Mouse (Mus musculus) bone marrow, adult 2 months (tissue): ENCODE results near the gene Trpm4. TPM values are rescaled to one million over a fixed set of nuclear protein-coding genes. Genes with fewer than 3 reads are reported as not detected.
A peak's percentile ranks its signal among the peaks of the same experiment; 100 is the strongest.
"Not testable (repeated sequence)": the region's sequence is repeated elsewhere in the genome, so short reads cannot be mapped to it uniquely, and the experiment has no call there.

Experiments
- H3K27ac ChIP-seq: fragments of 200-500 bp; 2 replicates; pipeline ENCODE4 v1.5.1; 2012; ENCODE audit warnings: low read depth, mild to moderate bottlenecking, control low read depth, inconsistent platforms, low read length; ENCODE audit not compliant: control insufficient read depth, poor library complexity, insufficient read depth
- H3K4me1 ChIP-seq: fragments of 200-500 bp; 2 replicates; pipeline ENCODE4 v1.6.1; 2011; ENCODE audit warnings: low read length; ENCODE audit not compliant: control insufficient read depth, insufficient read depth
- H3K4me3 ChIP-seq: fragments of 200-500 bp; replicated peaks from 2 replicates; pipeline ENCODE3; 2011; ENCODE audit warnings: mild to moderate bottlenecking, low read depth, low read length, control low read depth; ENCODE audit not compliant: control insufficient read depth
- CTCF ChIP-seq: fragments of 200-500 bp; IDR thresholded peaks from 2 replicates; pipeline ENCODE4 v1.5.1; 2011; ENCODE audit warnings: low read length, control low read depth; ENCODE audit not compliant: control insufficient read depth, insufficient read depth
- POLR2A ChIP-seq: fragments of 200-500 bp; IDR thresholded peaks from 2 replicates; pipeline ENCODE4 v1.6.1; 2011; ENCODE audit warnings: low read depth, mild to moderate bottlenecking, control low read depth, low read length, borderline replicate concordance; ENCODE audit not compliant: control insufficient read depth
- WGBS: fragments of 180-500 bp; shearing (Covaris S2); methylation state at CpG from one replicate; pipeline ENCODE4 v1.1.7; 2018; 5-methylcytosine and 5-hydroxymethylcytosine counted together
- polyA plus RNA-seq: library from polyadenylated mRNA; stranded (reverse); fragments of >200 nt; gene quantifications from 2 replicates; pipeline ENCODE4 v1.2.4, GENCODE M21; 2011; ENCODE audit warnings: low replicate concordance; ENCODE audit not compliant: missing spikeins, insufficient read depth, insufficient read length

The Trpm4 gene
- polyA plus RNA-seq, 1 experiment, result 3.9 TPM

DNA sequence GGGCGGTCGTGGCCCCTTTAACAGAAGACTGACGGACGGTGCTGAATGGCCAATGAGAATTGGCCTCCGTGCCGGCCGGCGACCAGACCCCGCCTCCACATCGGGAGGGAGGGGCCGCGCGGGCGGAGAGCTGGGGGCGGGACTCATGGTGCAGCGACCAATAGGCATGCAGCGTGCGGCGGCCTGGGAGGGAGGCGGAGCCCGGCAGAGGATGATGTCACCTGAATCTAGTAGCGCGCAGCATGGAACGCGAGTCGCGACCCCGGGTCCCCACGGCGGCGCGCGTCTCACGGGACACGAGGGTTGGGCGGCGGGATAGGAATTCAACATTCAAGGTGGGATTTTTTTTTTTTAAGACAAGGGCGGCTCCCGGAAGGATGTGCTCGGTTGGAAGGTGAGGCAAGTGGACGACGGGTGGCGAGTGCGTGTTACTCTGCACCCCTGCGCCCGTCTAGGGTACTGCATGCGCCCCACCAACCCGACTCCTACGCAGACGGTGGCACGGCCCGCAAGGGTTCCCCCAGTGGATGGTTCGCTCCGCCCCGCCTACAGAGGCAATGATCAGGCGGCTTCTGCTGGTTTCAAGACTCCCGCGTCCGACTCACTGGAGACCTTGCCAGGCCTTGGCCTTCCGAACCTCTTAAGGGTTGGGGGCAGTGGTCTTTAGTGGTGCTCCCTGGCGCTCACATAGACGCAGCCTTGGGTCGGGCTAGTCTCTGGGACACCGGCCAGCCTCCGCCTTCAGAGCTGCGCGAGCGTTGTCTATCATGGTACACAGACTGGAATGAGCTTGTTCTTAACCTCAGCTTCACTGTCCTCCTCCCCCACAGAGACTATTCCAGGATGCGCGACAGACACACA is 33.7 kb upstream of the Trpm4 start:
- Histone ChIP-seq H3K4me3 (peak overlapping the region; percentile 71), H3K27ac (0 out of 2 replicates have a peak overlapping the region, but pooled peaks have one; percentile 27), H3K4me1 (no peaks in the 10 kb centered on the region; the same call in 1 of the 2 replicates)
- TF ChIP-seq CTCF (peak; percentile 70), POLR2A (peak; percentile 20; the same call in 1 of the 2 replicates)
- WGBS, result 1% methylated on average over 70 of the region's 70 CpGs

DNA sequence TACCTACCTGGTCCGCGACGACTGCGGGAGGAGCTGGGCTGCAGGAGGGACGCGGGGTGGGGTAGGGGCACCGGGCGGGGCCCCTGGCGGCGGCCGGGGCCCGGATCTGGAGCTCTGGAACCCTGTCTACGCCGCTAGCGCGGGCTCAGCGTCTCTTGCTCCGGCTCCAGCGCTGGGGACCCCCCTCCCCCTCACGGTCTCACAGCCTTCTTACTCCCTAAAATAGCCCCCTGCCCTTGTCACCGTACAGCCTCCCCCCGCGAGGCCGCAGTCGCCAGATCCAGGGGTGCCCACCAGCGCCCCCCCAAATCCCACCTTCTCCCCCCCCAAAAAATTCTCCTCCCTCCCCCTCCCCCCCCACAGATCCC is 33.1 kb upstream of the Trpm4 start, which contains the start of gene Ppfia3:
Ppfia3 (minus strand) TSS at position 368 of the 368 bp plus-strand sequence.
- Histone ChIP-seq H3K27ac (0 out of 2 replicates have a peak within 1 kb of the TSS, but pooled peaks have one; percentile 27), H3K4me3 (peak within 1 kb of the TSS; percentile 71), H3K4me1 (no peaks in the 10 kb centered on the region; the same call in 1 of the 2 replicates)
- TF ChIP-seq CTCF, result no peak
- TF ChIP-seq POLR2A, result no peak
- WGBS, result under 1% methylated on average over 25 of the region's 26 CpGs

GRCm38 (mm10) chr7:45365742-45366651 is 32.4 kb upstream of the Trpm4 start:
- WGBS, result 13% methylated on average over 35 of the region's 35 CpGs
- TF ChIP-seq POLR2A (no peak), CTCF (no peak)

DNA sequence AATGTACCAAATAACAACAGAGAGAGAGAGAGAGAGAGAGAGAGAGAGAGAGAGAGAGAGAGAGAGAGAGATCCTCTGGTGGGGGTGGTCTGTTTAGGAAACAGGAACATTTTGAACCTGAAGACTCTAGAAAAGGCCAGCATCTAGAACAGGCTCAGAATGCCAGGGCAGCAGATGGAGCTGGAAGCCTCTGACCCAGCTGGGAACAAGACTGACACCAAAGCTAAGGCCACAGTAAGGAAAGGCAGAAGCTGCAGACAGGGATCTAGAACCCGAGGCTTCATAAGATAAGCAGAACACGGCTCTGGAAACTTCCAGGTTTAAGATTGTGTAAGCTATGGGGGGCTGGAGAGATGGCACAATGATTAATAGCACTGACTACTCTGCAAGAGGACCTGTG is 30.4 kb upstream of the Trpm4 start:
- WGBS, result 34% methylated on average over 2 of the region's 2 CpGs
- no peak for TF ChIP-seq POLR2A
- no peaks in the 10 kb centered on the region for H3K4me1 ChIP-seq
- no peak overlapping the region for H3K4me3 ChIP-seq
- H3K27ac ChIP-seq, result no peak overlapping the region

More at GRCm38 (mm10) chr7:45365742-45366651, 32.4 kb upstream of the Trpm4 start:
- Histone ChIP-seq H3K4me1 (no peaks in the 10 kb centered on the region; the same call in 1 of the 2 replicates), H3K27ac (no peak overlapping the region), H3K4me3 (no peak overlapping the region)

DNA sequence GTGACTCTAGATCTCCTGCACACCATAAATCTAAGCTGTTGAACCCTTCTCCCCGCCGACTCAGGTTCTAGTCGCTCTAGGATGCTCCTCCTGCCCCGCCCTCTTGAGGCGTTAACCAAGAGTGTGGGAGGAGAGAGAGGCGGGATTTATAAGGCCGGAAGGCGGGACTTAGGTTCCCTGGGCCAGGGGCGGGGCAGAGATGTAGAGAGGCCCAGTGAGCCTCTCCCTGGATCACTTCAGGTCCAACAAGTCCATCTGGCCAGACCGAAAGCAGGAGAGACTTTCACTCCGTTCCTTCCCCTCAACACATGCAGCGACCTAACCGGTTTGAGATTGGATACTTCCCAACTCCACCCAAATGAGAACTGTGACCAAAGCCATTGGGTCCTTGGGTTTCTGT is 29.2 kb upstream of the Trpm4 start:
- no peak overlapping the region for H3K4me3 ChIP-seq
- H3K27ac ChIP-seq, result no peak overlapping the region
- H3K4me1 ChIP-seq, result no peaks in the 10 kb centered on the region
- 8% methylated on average over 13 of the region's 13 CpGs for WGBS
- TF ChIP-seq CTCF (no peak), POLR2A (no peak)

DNA sequence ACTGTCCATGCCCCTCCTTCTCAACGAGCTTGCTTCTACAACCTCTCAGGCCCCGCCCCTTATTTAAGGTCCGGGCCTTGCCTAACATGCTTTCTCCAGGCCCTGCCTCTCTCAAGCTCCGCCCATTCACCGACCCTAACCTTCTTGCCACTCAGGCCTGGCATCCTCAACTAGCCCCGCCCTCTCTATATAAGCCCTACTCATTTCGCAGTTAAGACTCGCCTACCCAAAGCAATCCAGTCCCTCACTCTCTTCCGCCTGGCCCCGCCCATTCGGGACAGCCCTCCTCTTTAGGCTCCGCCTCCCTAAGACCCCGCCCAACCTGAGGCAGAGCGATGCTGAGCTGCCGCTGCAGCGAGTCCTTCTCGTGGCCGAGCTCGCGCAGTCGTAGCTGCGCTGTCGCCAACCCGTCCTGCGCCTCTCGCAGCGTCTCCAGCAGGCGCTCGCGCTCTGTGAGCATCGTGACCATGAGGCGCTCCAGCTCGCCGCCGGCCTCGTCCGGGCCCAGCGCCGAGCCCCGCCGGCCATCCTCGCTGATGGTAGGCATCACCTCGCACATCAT is 27.7 kb upstream of the Trpm4 start:
- Histone ChIP-seq H3K4me3 (no peak overlapping the region), H3K27ac (no peak overlapping the region), H3K4me1 (no peaks in the 10 kb centered on the region)
- under 1% methylated on average over 43 of the region's 43 CpGs for WGBS
- TF ChIP-seq CTCF (no peak), POLR2A (0 out of 2 replicates have a peak, but pooled peaks have one; percentile 36)

DNA sequence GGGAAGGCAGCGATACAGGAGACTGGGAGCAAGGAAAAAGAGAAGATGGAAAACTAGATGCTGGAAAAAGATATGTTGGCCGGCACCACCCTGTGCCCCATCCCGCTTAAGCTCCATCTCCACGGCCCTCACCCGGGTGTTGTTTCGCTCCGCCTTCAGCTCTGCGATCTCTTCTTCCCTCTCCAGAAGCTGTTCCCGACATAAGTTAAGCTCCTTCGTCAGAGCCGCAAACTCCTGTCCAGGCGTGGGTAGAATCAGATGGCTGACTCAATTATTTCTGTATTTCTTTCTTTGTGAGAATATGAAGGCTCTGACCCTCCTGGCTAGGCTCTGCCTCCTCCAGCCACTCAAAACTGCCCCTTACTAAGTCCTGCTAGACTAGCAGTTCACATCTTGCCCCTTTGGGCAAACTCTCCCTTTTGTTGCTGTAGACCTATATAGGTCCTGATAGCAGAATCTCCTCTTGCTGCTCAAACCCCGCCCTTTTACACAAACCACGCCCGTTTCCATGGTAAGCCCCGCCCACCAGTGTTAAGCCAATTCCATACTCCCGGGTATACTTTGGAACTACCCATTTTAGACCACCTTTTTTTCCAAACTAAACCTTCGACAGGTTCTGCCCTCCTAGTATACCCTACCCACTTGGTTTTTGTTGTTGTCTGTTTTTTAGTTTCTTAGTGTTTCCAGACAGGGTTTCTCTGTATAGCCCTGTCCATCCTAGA is 27.0 kb upstream of the Trpm4 start:
- H3K27ac ChIP-seq, result no peak overlapping the region
- 46% methylated on average over 18 of the region's 18 CpGs for WGBS

GRCm38 (mm10) chr7:45359081-45359480 is 25.5 kb upstream of the Trpm4 start:
- H3K27ac ChIP-seq, H3K4me3 ChIP-seq, H3K4me1 ChIP-seq: not testable (repeated sequence)
- 62% methylated on average over 11 of the region's 11 CpGs for WGBS

More for the DNA sequence above, 27.0 kb upstream of the Trpm4 start:
- Histone ChIP-seq H3K4me1 (no peaks in the 10 kb centered on the region), H3K4me3 (no peak overlapping the region)
- no peak for TF ChIP-seq POLR2A
- TF ChIP-seq CTCF, result no peak
